Mouse (Mus musculus): ENCODE data around the gene Ankrd13d.

Ankrd13d gene

DNA sequence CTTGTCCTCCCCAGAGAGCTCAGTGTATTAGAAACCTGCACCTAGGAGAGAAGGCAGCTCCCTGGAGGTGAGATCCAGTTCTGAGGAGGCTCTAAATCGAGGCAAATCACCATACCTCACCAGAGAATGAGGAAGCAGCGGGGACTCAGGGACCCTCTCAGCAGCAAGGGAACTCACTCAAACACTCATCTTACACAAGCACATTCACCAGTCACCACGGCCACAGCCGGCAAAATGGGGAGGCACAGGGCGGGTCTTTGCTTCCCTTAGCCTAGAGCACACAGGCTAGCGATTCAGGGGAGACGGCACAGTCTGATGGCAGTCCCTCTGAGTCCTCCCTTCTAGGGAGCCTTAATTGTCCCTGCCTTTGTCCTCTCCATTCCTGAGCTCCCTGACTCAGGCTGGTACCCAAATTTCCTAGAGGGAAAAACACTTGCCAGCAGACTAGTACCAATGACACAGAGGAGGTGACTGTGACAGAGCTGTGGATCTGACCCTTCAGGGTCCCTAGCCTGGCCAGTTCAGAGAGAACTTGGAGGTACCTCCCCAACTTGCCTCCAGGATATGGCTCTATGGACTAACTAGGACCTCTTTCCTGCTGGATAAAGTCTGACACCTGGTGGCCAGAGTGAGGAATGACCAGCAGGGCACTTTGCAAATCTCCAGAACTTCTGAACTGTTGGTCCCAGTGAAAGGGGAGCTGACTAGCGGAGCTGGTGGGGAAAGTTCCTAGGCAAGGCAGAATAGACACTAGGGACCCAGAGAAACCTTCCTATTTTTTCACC, 54.9 kb downstream of the Ankrd13d start:
- peak; percentile 72 to 80 for DNase-seq (ENCODE audit: low spot score in 2 of 2)

GRCm38 (mm10) chr19:4227446-4227845, 55.5 kb downstream of the Ankrd13d start:
- no peak for DNase-seq (ENCODE audit: low spot score in 2 of 2)

- no peak for DNase-seq (ENCODE audit: low spot score in 2 of 2)
Observed at GRCm38 (mm10) chr19:4226779-4227178, 56.2 kb downstream of the Ankrd13d start.

DNA sequence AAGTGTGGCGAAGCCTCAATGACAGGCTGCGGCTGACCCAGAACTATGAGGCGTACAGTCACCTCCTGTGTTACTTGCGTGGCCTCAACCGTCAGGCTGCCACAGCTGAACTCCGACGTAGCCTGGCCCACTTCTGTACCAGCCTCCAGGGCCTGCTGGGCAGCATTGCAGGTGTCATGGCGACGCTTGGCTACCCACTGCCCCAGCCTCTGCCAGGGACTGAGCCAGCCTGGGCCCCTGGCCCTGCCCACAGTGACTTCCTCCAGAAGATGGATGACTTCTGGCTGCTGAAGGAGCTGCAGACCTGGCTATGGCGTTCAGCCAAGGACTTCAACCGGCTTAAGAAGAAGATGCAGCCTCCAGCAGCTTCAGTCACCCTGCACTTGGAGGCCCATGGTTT, 60.8 kb downstream of the Ankrd13d start:
- DNase-seq (ENCODE audit: low spot score in 2 of 2) = no peak

GRCm38 (mm10) chr19:4220957-4221743, 61.8 kb downstream of the Ankrd13d start:
- DNase-seq (ENCODE audit: low spot score in 2 of 2) = no peak

DNA sequence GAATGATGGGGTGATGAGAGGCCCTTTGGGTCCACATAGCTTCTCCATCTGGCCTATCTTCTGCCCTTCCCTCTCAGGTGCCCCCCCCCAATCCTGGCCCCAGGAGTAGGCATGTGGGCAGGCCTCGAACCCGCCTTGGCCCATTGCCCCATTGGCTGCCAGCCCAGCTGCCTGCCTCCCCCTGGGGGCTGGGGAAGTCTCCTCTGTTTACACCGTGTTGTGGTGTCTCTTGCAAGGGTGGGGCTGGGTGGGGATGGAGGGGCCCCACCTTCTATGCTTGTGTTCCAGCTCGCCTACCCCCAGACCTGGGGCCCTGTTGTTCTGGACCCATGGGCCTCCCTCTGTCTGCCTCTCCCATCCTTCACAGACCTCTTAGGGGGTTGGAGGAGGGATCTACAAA, 62.5 kb downstream of the Ankrd13d start:
- no peak for DNase-seq (ENCODE audit: low spot score in 2 of 2)
